Mouse (Mus musculus): ENCODE measurements around the gene Tjp2. TPM values are rescaled to one million over a fixed set of nuclear protein-coding genes. Genes with fewer than 3 reads are reported as not detected.
"Not testable (repeated sequence)": the region's sequence is repeated elsewhere in the genome, so short reads cannot be mapped to it uniquely, and the experiment has no call there.

The Tjp2 gene
- total and polyA plus RNA-seq, 3 experiments: 9.0 to 17.8 (median 13.7) TPM

- dilution Hi-C loops (cut with MboI; ENCODE audit: extremely low pct_ligation_motif_present, extremely low pct_unique_long_range_greater_than_20kb, low sequenced_read_pairs); H3K27me3 ChIP-seq (replicated peaks); in situ Hi-C loops (cut with MboI; ENCODE audit: low pct_ligation_motif_present, low pct_unique_long_range_greater_than_20kb, low sequenced_read_pairs); H3K79me2 ChIP-seq (replicated peaks; ENCODE audit: control insufficient read depth, extremely low read depth, insufficient read depth, poor library complexity, severe bottlenecking); H3K4me3 ChIP-seq (replicated peaks in 1 of 3; ENCODE audit: low read depth in 2 of 3, low read length in 2 of 3, poor library complexity in 1 of 3); DNase-seq (ENCODE audit: extremely low read depth); H3K9me3 ChIP-seq (replicated peaks; ENCODE audit: low read length); H3K4me1 ChIP-seq (ENCODE audit: control insufficient read depth in 1 of 2, insufficient read depth in 2 of 2); H3K9ac ChIP-seq (ENCODE audit: insufficient read depth, low read depth); H3K4me2 ChIP-seq (ENCODE audit: insufficient read depth, low read depth, poor library complexity, severe bottlenecking); H3K27ac ChIP-seq (ENCODE audit: insufficient read depth, low read depth): not testable (repeated sequence)
- TF ChIP-seq RAD21 (IDR thresholded peaks at IDR 0.05; ENCODE audit: low read depth, low read length): peak; percentile 5
- H3K36me3 ChIP-seq (replicated peaks in 1 of 2; ENCODE audit: control insufficient read depth in 1 of 2, insufficient read depth in 1 of 2, low read length in 1 of 2): peaks cover 0 to 11% of the 10 kb centered on the region in 2 experiments
Observed at GRCm38 (mm10) chr19:24187358-24187757, 37.5 kb downstream of the Tjp2 start.

GRCm38 (mm10) chr19:24183680-24184235, 41.1 kb downstream of the Tjp2 start:
- no peak overlapping the region for H3K4me3 ChIP-seq (replicated peaks in 1 of 3; ENCODE audit: low read depth in 2 of 3, low read length in 2 of 3, poor library complexity in 1 of 3)
- no peak overlapping the region for H3K27ac ChIP-seq (ENCODE audit: insufficient read depth, low read depth)
- H3K4me2 ChIP-seq (ENCODE audit: insufficient read depth, low read depth, poor library complexity, severe bottlenecking): no peak overlapping the region
- no peaks in the 10 kb centered on the region for H3K4me1 ChIP-seq (ENCODE audit: control insufficient read depth in 1 of 2, insufficient read depth in 2 of 2)
- TF ChIP-seq ZNF384 (IDR thresholded peaks at IDR 0.05; ENCODE audit: low read depth, low read length): no peak
- TF ChIP-seq RAD21 (IDR thresholded peaks at IDR 0.05; ENCODE audit: low read depth, low read length): no peak
- TF ChIP-seq NRF1 (IDR thresholded peaks at IDR 0.05; ENCODE audit: low read depth, low read length): no peak
- TF ChIP-seq MAZ (IDR thresholded peaks at IDR 0.05; ENCODE audit: low read depth, low read length): no peak
- no peak for TF ChIP-seq UBTF (IDR thresholded peaks at IDR 0.05; ENCODE audit: low read depth, low read length)
- TF ChIP-seq ZMIZ1 (IDR thresholded peaks at IDR 0.05; ENCODE audit: low read depth, low read length): no peak
- no peak for TF ChIP-seq SIN3A (IDR thresholded peaks at IDR 0.05; ENCODE audit: low read length)
- TF ChIP-seq GABPA (IDR thresholded peaks at IDR 0.05; ENCODE audit: insufficient replicate concordance, low read depth, low read length): no peak
- TF ChIP-seq JUND (conservative IDR thresholded peaks at IDR 0.05; ENCODE audit: low read depth, low read length): no peak
- TF ChIP-seq RCOR1 (conservative IDR thresholded peaks at IDR 0.05; ENCODE audit: low read depth, low read length): no peak
- no peak for TF ChIP-seq NELFE (IDR thresholded peaks at IDR 0.05; ENCODE audit: low read depth, low read length)
- TF ChIP-seq POLR2A (IDR thresholded peaks at IDR 0.05; ENCODE audit: low read depth, low read length): no peak
- TF ChIP-seq CTCF (conservative IDR thresholded peaks at IDR 0.05 in 1 of 2, IDR thresholded peaks at IDR 0.05 in 1 of 2; ENCODE audit: low read depth in 2 of 2, low read length in 2 of 2): no peak
- no peak for TF ChIP-seq CHD2 (IDR thresholded peaks at IDR 0.05; ENCODE audit: low read length)
- TF ChIP-seq PAX5 (IDR thresholded peaks at IDR 0.05; ENCODE audit: low read length): no peak
- no peak for TF ChIP-seq HCFC1 (IDR thresholded peaks at IDR 0.05; ENCODE audit: low read depth, low read length)
- TF ChIP-seq MAX (IDR thresholded peaks at IDR 0.05; ENCODE audit: low read length): no peak
- dilution Hi-C loops (cut with MboI; ENCODE audit: extremely low pct_ligation_motif_present, extremely low pct_unique_long_range_greater_than_20kb, low sequenced_read_pairs) (no loop called here), in situ Hi-C loops (cut with MboI; ENCODE audit: low pct_ligation_motif_present, low pct_unique_long_range_greater_than_20kb, low sequenced_read_pairs) (no loop called here)
- no peaks in the 10 kb centered on the region for H3K27me3 ChIP-seq (replicated peaks)
- no peak overlapping the region for H3K9ac ChIP-seq (ENCODE audit: insufficient read depth, low read depth)
- H3K79me2 ChIP-seq (replicated peaks; ENCODE audit: control insufficient read depth, extremely low read depth, insufficient read depth, poor library complexity, severe bottlenecking): no peaks in the 10 kb centered on the region
- no peak for DNase-seq (ENCODE audit: extremely low read depth)
- peaks cover 4% of the 10 kb centered on the region for H3K9me3 ChIP-seq (replicated peaks; ENCODE audit: low read length)
- H3K36me3 ChIP-seq (replicated peaks in 1 of 2; ENCODE audit: control insufficient read depth in 1 of 2, insufficient read depth in 1 of 2, low read length in 1 of 2): peaks cover 0 to 4% of the 10 kb centered on the region in 2 experiments
